Mouse (Mus musculus) embryonic facial prominence, embryonic 15.5 days (tissue): ENCODE results near the gene Git2. TPM values are rescaled to one million over a fixed set of nuclear protein-coding genes. Genes with fewer than 3 reads are reported as not detected.

Experiments used
- ATAC-seq: fragments of 200-750 bp; cut with Nextera tagmentation; 2 replicates; pipeline ENCODE4 v1.8.0; 2017; ENCODE audit warnings: low read depth, moderate TSS enrichment; ENCODE audit not compliant: insufficient number of reproducible peaks, low FRiP score, low TSS enrichment
- H3K27ac ChIP-seq: fragments of 300-500 bp; sonication (generic); replicated peaks from 2 replicates; pipeline ENCODE4 v1.5.1; 2015; ENCODE audit warnings: mild to moderate bottlenecking, inconsistent platforms
- H3K27me3 ChIP-seq: fragments of 300-500 bp; sonication (generic); 2 replicates; pipeline ENCODE4 v1.6.1; 2015; ENCODE audit warnings: inconsistent platforms
- H3K36me3 ChIP-seq: fragments of 300-500 bp; sonication (generic); 2 replicates; pipeline ENCODE4 v1.6.1; 2015; ENCODE audit warnings: mild to moderate bottlenecking, inconsistent platforms
- H3K4me1 ChIP-seq: fragments of 300-500 bp; sonication (generic); 2 replicates; pipeline ENCODE4 v1.6.1; 2015; ENCODE audit warnings: inconsistent platforms
- H3K4me2 ChIP-seq: fragments of 300-500 bp; sonication (generic); replicated peaks from 2 replicates; pipeline ENCODE4 v1.6.1; 2015; ENCODE audit warnings: mild to moderate bottlenecking, inconsistent platforms
- H3K4me3 ChIP-seq: fragments of 300-500 bp; sonication (generic); replicated peaks from 2 replicates; pipeline ENCODE4 v1.5.1; 2015; ENCODE audit warnings: mild to moderate bottlenecking, inconsistent platforms
- H3K9ac ChIP-seq: fragments of 300-500 bp; sonication (generic); 2 replicates; pipeline ENCODE4 v1.6.1; 2015; ENCODE audit warnings: inconsistent platforms
- H3K9me3 ChIP-seq: fragments of 300-500 bp; sonication (generic); replicated peaks from 2 replicates; pipeline ENCODE4 v1.6.1; 2016; ENCODE audit warnings: inconsistent platforms
- WGBS: fragments of 180-500 bp; shearing (Covaris S2); methylation state at CpG from one replicate; pipeline ENCODE4 v1.1.7; 2015; 5-methylcytosine and 5-hydroxymethylcytosine counted together
- polyA plus RNA-seq: library from polyadenylated mRNA; unstranded; fragments of >200 nt; fragmentation: Nextera tagmentation; extraction: Ambion mirVana; gene quantifications from 2 replicates; pipeline ENCODE4 v1.2.1, GENCODE M21; 2015

Git2 gene
- polyA plus RNA-seq, 1 experiment from 2014 or later, result 54.9 TPM

DNA sequence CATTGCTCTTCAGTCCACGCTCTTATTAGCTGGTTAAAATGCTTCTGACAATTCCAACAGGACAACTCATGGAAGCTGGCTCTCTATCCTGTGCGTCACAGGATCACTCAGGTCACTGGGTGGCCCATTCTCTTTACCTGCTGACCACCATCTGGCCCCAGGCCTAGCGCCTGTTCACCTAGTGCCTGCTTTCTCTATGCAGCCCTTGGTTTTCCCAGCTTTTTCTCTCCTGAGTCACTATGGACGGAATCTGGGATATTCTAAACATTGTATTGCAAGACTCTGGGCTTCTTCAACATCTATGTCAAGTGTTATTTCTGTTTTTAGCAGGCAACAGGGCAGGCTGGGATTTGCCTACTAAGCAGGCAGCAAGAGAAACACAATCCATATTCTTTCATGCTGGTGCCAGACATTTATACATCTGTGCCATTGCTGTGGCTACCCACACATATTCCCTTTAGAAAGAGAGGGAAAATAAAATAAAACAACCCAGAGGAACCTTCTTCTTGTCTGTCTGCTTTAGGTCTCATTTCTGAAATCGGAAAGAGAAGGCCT, 15.7 kb downstream of the Git2 start:
- H3K9me3 ChIP-seq, result no peaks in the 10 kb centered on the region
- H3K27ac ChIP-seq, result no peak overlapping the region
- H3K4me3 ChIP-seq, result no peak overlapping the region
- H3K27me3 ChIP-seq, result no peaks in the 10 kb centered on the region
- H3K9ac ChIP-seq, result no peak overlapping the region
- WGBS, result 90% methylated on average over 5 of the region's 5 CpGs
- H3K4me2 ChIP-seq, result no peak overlapping the region
- H3K4me1 ChIP-seq, result no peaks in the 10 kb centered on the region
- peaks cover 84% of the 10 kb centered on the region for H3K36me3 ChIP-seq
- ATAC-seq, result no peak

DNA sequence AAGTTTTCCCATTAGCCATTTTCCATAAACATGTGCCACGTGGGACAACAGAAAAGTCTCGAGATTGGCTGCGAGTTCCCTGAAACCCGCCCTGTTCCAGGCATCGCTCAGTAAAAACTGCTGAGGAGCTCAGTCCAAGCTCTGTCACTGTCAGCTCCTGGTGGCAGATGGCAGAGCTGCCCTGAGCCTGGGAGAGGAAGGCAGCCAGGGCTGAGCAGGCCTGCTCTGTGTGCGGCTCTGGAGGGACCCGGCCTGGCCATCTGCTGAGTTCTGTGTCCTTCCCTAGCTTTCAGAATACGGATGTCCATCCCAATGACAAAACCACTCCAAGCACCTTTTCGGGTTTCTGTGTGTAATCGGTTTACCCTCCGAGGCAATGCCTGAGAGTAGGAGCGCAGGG, 21.9 kb downstream of the Git2 start:
- no peaks in the 10 kb centered on the region for H3K9me3 ChIP-seq
- WGBS, result 89% methylated on average over 12 of the region's 12 CpGs
- no peaks in the 10 kb centered on the region for H3K4me1 ChIP-seq
- no peak overlapping the region for H3K9ac ChIP-seq
- H3K36me3 ChIP-seq, result peaks cover 83% of the 10 kb centered on the region
- no peak for ATAC-seq
- H3K27me3 ChIP-seq, result no peaks in the 10 kb centered on the region
- H3K27ac ChIP-seq, result no peak overlapping the region
- no peak overlapping the region for H3K4me2 ChIP-seq
- H3K4me3 ChIP-seq, result no peak overlapping the region

DNA sequence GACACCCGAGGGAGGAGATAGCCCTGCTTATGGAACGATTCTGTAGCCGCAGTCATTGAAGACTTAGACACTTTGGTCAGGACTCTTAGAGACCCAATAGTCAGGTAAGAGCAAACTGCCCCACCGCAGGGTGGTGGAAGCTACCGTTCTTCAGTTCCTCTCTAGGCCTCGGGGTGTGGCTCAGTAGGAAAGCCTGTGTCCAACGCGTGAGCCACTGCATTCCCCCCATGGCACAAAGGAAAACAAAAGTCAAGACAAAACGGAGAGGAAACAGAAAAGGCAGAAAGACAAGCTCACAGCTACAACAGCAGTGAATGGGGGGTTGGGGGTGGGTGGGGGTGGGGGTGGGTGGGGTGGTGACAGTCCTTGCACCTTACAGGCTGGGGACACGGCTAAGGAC, 22.9 kb downstream of the Git2 start:
- ATAC-seq, result no peak
- 86% methylated on average over 10 of the region's 10 CpGs for WGBS
- H3K9ac ChIP-seq, result no peak overlapping the region
- H3K9me3 ChIP-seq, result no peaks in the 10 kb centered on the region
- H3K4me2 ChIP-seq, result no peak overlapping the region
- H3K36me3 ChIP-seq, result peaks cover 84% of the 10 kb centered on the region
- H3K27ac ChIP-seq, result no peak overlapping the region
- no peaks in the 10 kb centered on the region for H3K27me3 ChIP-seq
- H3K4me1 ChIP-seq, result no peaks in the 10 kb centered on the region
- H3K4me3 ChIP-seq, result no peak overlapping the region

DNA sequence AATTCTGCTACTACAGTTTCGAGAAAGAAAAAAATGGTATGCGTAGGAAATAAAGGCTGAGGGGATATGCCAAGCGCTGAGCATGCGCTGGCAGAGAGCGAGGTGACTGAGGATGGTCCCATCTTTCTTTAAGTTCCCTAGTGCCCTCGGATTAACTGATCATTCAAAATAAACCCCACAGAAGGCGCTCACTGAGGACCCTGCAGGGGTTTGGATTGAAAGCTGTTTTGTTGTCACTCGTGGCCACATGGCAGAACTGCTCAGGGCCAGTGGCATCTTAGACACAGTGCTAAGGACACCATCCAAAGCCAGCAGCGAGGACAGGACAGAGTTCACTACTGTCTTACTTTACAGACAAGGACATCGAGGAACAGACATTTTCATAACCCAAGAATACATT, 25.0 kb downstream of the Git2 start:
- Histone ChIP-seq H3K4me2 (no peak overlapping the region), H3K9me3 (no peaks in the 10 kb centered on the region), H3K4me1 (no peaks in the 10 kb centered on the region), H3K27ac (no peak overlapping the region), H3K36me3 (peaks cover 77% of the 10 kb centered on the region), H3K9ac (no peak overlapping the region), H3K27me3 (no peaks in the 10 kb centered on the region), H3K4me3 (no peak overlapping the region)
- WGBS, result 86% methylated on average over 10 of the region's 10 CpGs
- ATAC-seq, result no peak

DNA sequence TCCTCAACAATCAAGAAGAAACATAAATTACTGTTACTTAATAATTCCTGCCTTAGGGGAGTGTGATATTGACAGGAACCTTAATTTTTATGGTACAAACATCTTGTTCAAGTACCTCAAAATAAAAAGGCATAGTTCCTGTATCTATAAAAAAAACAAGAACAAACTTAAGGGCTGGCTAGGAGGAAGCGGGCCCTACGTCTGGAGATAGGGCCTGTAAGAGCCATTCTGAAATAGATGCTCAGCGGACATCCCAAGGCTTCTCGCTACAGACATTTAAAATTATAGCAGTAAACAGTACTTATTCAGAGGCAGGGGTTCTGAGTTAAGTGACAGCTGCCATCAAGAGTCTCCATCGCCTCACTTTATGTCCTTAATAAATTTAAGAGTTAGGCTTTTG, 27.8 kb downstream of the Git2 start:
- Histone ChIP-seq H3K27ac (no peak overlapping the region), H3K4me3 (no peak overlapping the region), H3K4me1 (no peaks in the 10 kb centered on the region), H3K36me3 (peaks cover 81% of the 10 kb centered on the region), H3K4me2 (no peak overlapping the region), H3K9ac (no peak overlapping the region), H3K9me3 (no peaks in the 10 kb centered on the region), H3K27me3 (no peaks in the 10 kb centered on the region)
- 91% methylated on average over 5 of the region's 5 CpGs for WGBS
- ATAC-seq, result no peak

DNA sequence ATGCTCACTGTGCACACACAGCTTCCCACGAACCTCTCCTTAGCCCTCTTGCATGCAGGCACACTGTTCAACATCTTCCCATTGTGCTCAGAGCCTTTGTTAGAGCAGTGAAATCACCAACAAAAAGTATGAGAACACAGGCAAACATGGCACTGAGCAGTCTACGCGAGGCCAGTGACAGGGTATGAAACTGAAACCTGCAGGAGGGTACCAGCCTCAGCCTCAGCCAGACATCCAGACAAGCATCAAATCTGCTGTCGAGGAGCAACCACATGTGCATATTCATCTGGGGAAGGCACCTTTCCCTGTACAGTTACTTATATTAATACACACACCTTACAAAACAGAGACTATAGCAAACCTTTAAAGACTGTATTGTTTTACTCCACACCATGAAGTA, 28.4 kb downstream of the Git2 start:
- no peak overlapping the region for H3K4me2 ChIP-seq
- no peak overlapping the region for H3K4me3 ChIP-seq
- H3K9ac ChIP-seq, result no peak overlapping the region
- no peaks in the 10 kb centered on the region for H3K4me1 ChIP-seq
- H3K9me3 ChIP-seq, result no peaks in the 10 kb centered on the region
- H3K27me3 ChIP-seq, result no peaks in the 10 kb centered on the region
- WGBS, result 88% methylated on average over 4 of the region's 4 CpGs
- ATAC-seq, result no peak
- H3K27ac ChIP-seq, result no peak overlapping the region
- peaks cover 81% of the 10 kb centered on the region for H3K36me3 ChIP-seq

DNA sequence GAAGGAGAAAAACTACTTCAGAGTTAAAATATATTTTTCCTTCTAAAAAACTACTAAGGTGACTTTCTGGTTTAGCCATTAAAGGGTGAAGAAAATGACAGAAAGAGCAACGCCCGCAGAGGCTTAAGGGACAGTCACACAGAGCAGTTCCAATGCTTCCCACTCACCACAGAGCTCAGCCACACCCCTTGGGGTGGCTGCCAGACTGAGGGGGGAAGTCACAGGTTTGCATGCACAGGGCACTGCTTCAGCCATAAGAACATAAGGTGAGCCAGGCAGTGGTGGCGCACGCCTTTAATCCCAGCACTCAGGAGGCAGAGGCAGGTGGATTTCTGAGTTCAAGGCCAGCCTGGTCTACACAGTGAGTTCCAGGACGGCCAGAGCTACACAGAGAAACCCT, 29.7 kb downstream of the Git2 start:
- H3K36me3 ChIP-seq, result peaks cover 82% of the 10 kb centered on the region
- no peaks in the 10 kb centered on the region for H3K4me1 ChIP-seq

DNA sequence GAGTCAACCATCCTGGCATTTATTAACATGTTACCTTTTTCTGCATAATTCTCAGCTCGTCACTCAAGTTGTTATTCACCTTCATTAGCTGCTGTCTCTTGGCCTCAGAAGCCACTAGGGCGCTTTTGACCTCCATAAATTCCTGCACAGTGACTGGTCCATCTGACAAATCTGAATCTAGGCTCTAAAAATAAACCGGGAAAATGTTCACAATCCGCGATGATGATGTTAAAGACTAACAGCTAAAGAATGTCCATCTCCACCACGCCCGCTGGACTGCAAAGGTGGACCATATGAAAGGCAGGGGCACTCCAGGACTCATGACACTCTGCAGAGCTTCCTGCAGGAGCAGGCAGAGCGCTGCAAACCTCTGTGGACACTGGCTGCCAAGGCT, 31.6 kb downstream of the Git2 start:
- WGBS, result 94% methylated on average over 8 of the region's 8 CpGs
- no peak overlapping the region for H3K9ac ChIP-seq
- H3K27me3 ChIP-seq, result no peaks in the 10 kb centered on the region
- H3K36me3 ChIP-seq, result peaks cover 79% of the 10 kb centered on the region
- no peak overlapping the region for H3K4me2 ChIP-seq
- no peak for ATAC-seq
- H3K4me1 ChIP-seq, result 0 out of 2 replicates have a peak, but pooled peaks cover 7% of the 10 kb centered on the region
- no peaks in the 10 kb centered on the region for H3K9me3 ChIP-seq
- no peak overlapping the region for H3K4me3 ChIP-seq
- no peak overlapping the region for H3K27ac ChIP-seq

More for the DNA sequence above, 29.7 kb downstream of the Git2 start:
- Histone ChIP-seq H3K4me3 (no peak overlapping the region), H3K27ac (no peak overlapping the region), H3K4me2 (no peak overlapping the region), H3K9ac (no peak overlapping the region), H3K27me3 (no peaks in the 10 kb centered on the region), H3K9me3 (no peaks in the 10 kb centered on the region)
- no peak for ATAC-seq
- 80% methylated on average over 5 of the region's 5 CpGs for WGBS

DNA sequence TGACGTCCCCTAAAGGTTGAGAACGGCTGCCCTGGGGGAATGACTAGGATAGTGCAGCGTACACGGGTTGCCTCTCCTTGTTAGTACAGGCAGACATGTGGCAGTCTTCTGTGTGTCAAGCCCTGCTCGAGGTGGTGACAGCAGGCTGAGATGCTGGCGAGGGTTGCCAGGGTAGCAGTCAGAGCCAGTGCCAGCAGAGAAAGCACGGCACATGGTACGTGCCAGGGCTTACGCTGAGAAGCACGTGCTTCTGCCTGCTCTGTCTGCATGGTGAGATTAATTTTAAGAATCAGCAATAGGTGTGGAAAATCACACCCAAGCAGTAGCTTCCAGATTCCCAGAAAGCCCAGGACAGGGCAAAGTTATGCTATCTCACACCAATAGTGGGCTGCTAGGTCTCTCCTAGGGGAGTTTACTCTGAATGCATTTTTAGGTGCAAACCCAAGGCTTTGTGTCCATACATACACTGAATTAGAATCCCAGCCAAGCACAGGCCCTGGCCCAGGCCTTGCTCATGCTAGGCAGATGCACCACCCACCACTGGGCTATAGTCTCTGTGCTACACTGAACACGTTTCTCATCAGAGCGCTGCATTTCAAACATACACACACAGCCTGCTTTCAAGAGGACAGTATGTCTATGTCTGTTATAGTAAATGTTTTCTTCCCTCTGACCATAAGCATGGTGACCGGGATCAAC, 32.2 kb downstream of the Git2 start:
- no peak for ATAC-seq
- Histone ChIP-seq H3K9me3 (no peaks in the 10 kb centered on the region), H3K4me2 (no peak overlapping the region), H3K4me1 (0 out of 2 replicates have a peak, but pooled peaks cover 7% of the 10 kb centered on the region), H3K9ac (no peak overlapping the region), H3K4me3 (no peak overlapping the region), H3K36me3 (peaks cover 80% of the 10 kb centered on the region), H3K27ac (no peak overlapping the region), H3K27me3 (no peaks in the 10 kb centered on the region)
- 85% methylated on average over 13 of the region's 13 CpGs for WGBS

DNA sequence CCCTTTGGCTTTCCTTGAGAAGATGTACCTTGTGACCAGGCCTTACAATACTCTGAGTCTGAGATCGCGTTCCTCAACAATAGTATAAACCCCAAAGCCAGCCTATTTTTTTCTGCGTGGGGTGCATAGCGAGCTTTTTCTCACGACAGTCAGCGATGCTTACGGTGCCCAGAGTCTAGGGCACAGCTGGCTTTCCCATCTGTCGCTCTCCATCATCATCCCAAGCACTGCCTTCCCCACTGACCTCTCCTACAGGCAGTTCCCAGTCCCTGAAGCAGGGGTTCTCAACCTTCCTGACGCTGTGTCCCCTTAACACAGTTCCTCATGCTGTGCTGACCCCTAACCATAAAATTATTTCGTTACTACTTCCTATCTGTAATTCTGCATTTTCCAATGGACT, 32.7 kb downstream of the Git2 start:
- H3K9ac ChIP-seq, result no peak overlapping the region
- H3K4me1 ChIP-seq, result 0 out of 2 replicates have a peak, but pooled peaks cover 7% of the 10 kb centered on the region
- H3K27ac ChIP-seq, result no peak overlapping the region
- no peaks in the 10 kb centered on the region for H3K9me3 ChIP-seq
- no peak overlapping the region for H3K4me3 ChIP-seq
- WGBS, result 84% methylated on average over 10 of the region's 10 CpGs
- ATAC-seq, result no peak
- H3K36me3 ChIP-seq, result peaks cover 80% of the 10 kb centered on the region
- no peak overlapping the region for H3K4me2 ChIP-seq
- no peaks in the 10 kb centered on the region for H3K27me3 ChIP-seq

DNA sequence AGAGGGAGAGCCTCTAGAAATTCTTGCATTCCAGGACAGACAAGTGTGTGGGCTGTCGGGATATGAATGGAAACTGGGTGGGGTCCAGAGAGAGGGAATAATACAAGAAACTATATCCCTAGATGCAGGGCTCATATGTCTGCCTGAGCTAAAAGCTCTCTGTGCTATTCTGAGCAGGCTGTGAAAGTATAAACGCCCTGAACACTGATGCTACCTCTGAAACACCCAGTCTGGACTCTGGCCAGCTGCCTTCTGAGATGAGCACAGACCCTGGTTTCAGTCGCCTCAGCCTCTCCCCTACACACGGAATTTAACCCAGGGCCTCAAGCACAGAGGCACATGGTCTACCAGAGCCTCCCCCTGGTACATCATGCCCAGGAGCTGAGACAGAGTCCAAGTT, 34.7 kb downstream of the Git2 start:
- Histone ChIP-seq H3K4me3 (no peak overlapping the region), H3K4me1 (0 out of 2 replicates have a peak, but pooled peaks cover 7% of the 10 kb centered on the region), H3K4me2 (no peak overlapping the region), H3K36me3 (peaks cover 89% of the 10 kb centered on the region), H3K27me3 (no peaks in the 10 kb centered on the region), H3K9me3 (no peaks in the 10 kb centered on the region), H3K27ac (peak overlapping the region; percentile 22; the same call in 1 of the 2 replicates), H3K9ac (no peak overlapping the region)
- 47% methylated on average over 4 of the region's 4 CpGs for WGBS
- peak; percentile 48; the same call in 1 of the 2 replicates for ATAC-seq
